Mouse (Mus musculus): ENCODE results near the gene Ptchd4.

DNA sequence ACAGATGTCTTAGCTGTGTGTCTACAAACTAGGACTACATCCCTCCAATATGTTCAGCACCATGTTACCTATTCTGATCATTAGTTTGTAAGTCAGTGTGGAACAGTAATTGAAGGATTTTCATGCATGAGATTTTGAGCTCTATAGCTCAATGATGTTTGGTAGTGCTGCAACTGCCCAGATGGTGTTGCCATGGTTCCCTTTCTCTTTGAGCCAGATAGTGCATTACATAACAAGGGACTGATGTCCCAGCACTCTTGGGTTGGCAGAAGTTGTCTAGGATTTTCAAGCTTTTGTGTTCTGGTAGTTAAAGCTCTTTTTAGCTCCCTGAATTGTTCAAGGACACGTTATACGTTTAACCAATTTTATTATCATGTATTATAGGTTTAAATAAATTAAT lies 38.9 kb upstream of the Ptchd4 start:
- TF ChIP-seq CTCF (IDR thresholded peaks at IDR 0.05; ENCODE audit: borderline replicate concordance, control insufficient read depth, extremely low read depth, insufficient read depth, low read length, poor library complexity) (no peak), POLR2A (IDR thresholded peaks at IDR 0.05; ENCODE audit: control insufficient read depth, extremely low read depth, insufficient read depth, low read length, poor library complexity) (no peak)
